Mouse (Mus musculus) liver, postnatal 0 days (tissue): Measurements from ENCODE around the gene Tmem50a. TPM values are rescaled to one million over a fixed set of nuclear protein-coding genes. Genes with fewer than 3 reads are reported as not detected.

Experiments
- ATAC-seq: fragments of 200-750 bp; cut with Nextera tagmentation; 2 replicates; pipeline ENCODE4 v1.8.0; 2017; ENCODE audit warnings: mild to moderate bottlenecking, moderate library complexity
- DNase-seq: peaks from one replicate; pipeline ENCODE4 v3.0.0-alpha.2; 2016
- H3K27ac ChIP-seq: fragments of 300-500 bp; sonication (generic); 2 replicates; pipeline ENCODE4 v1.5.1; 2014; ENCODE audit warnings: antibody characterized with exemption, moderate library complexity, mild to moderate bottlenecking, low read depth
- H3K27me3 ChIP-seq: fragments of 300-500 bp; sonication (generic); 2 replicates; pipeline ENCODE4 v1.6.1; 2014; ENCODE audit warnings: low read length, control low read depth, mixed read lengths; ENCODE audit not compliant: insufficient read depth
- H3K36me3 ChIP-seq: fragments of 300-500 bp; sonication (generic); replicated peaks from 2 replicates; pipeline ENCODE4 v1.6.1; 2014; ENCODE audit warnings: mild to moderate bottlenecking, control low read depth, low read length, moderate library complexity, mixed read lengths; ENCODE audit not compliant: insufficient read depth
- H3K4me1 ChIP-seq: fragments of 300-500 bp; sonication (generic); 2 replicates; pipeline ENCODE4 v1.6.1; 2014; ENCODE audit warnings: antibody characterized with exemption, mild to moderate bottlenecking, control low read depth; ENCODE audit not compliant: insufficient read depth
- H3K4me2 ChIP-seq: fragments of 300-500 bp; sonication (generic); 2 replicates; pipeline ENCODE4 v1.6.1; 2014; ENCODE audit warnings: low read depth, mild to moderate bottlenecking, low read length, moderate library complexity, mixed read lengths
- H3K4me3 ChIP-seq: fragments of 300-500 bp; sonication (generic); 2 replicates; pipeline ENCODE4 v1.5.1; 2014; ENCODE audit warnings: low read depth, low read length
- H3K9ac ChIP-seq: fragments of 300-500 bp; sonication (generic); replicated peaks from 2 replicates; pipeline ENCODE4 v1.6.1; 2014; ENCODE audit warnings: mild to moderate bottlenecking, moderate library complexity
- H3K9me3 ChIP-seq: fragments of 300-500 bp; sonication (generic); 2 replicates; pipeline ENCODE4 v1.6.1; 2016; ENCODE audit warnings: mild to moderate bottlenecking, control low read depth, low read length, mixed read lengths
- CTCF ChIP-seq: sonication (generic); IDR thresholded peaks from 2 replicates; pipeline ENCODE4 v1.5.1; 2016; ENCODE audit warnings: antibody characterized with exemption, low read depth
- EP300 ChIP-seq: IDR thresholded peaks from 2 replicates; pipeline ENCODE4 v1.6.1; 2016; ENCODE audit warnings: antibody characterized with exemption, low read depth, mild to moderate bottlenecking
- whole genome bisulfite sequencing: fragments of 180-500 bp; shearing (Covaris S2); extraction: QIAGEN DNeasy Blood & Tissue Kit; methylation state at CpG from one replicate; pipeline ENCODE4 v1.1.7; 2014; ENCODE audit not compliant: insufficient replicate concordance; 5-methylcytosine and 5-hydroxymethylcytosine counted together
- polyA plus RNA-seq: library from polyadenylated mRNA; unstranded; fragments of >200 nt; fragmentation: Nextera tagmentation; extraction: Ambion mirVana; gene quantifications from 2 replicates; pipeline ENCODE4 v1.2.1, GENCODE M21; 2015

Gene Tmem50a
- polyA plus RNA-seq, 1 experiment from 2014 or later, result 88.5 TPM

GRCm38 (mm10) chr4:134892096-134892495 is 22.7 kb downstream of the Tmem50a start:
- DNase-seq (no peak), ATAC-seq (no peak)
- Histone ChIP-seq H3K9ac (no peak overlapping the region), H3K4me2 (no peak overlapping the region), H3K27ac (no peak overlapping the region), H3K4me1 (no peaks in the 10 kb centered on the region), H3K9me3 (no peaks in the 10 kb centered on the region), H3K4me3 (no peak overlapping the region), H3K27me3 (no peaks in the 10 kb centered on the region), H3K36me3 (peaks cover 73% of the 10 kb centered on the region)
- WGBS, result 74% methylated on average over 6 of the region's 6 CpGs
- TF ChIP-seq EP300, result no peak
- peak; percentile 15; the same call in 1 of the 2 replicates for TF ChIP-seq CTCF

DNA sequence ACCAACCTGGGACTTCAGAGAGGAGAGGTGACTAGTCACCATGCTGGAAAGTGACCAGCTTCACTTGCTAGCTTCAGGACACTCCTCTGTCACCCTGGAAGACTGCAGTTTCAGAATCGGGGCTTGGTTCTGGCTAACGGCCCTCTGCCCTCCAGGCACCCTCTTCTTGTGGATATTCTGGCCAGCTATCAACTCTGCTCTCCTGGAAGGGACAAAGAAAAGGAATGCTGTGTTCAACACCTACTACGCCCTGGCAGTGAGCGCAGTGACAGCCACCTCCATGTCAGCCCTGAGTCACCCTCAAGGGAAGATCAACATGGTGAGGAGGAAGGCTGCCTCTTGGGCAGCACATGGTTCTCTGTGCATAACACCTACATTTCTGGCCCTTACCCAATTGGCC is 30.5 kb downstream of the Tmem50a start:
- 88% methylated on average over 4 of the region's 4 CpGs for WGBS
- Histone ChIP-seq H3K4me3 (no peak overlapping the region), H3K4me2 (no peak overlapping the region), H3K9me3 (no peaks in the 10 kb centered on the region), H3K27me3 (no peaks in the 10 kb centered on the region), H3K27ac (no peak overlapping the region), H3K4me1 (peaks cover 4% of the 10 kb centered on the region; the same call in 1 of the 2 replicates), H3K9ac (no peak overlapping the region), H3K36me3 (peaks cover 48% of the 10 kb centered on the region)
- no peak for ATAC-seq
- TF ChIP-seq CTCF (no peak), EP300 (no peak)
- no peak for DNase-seq

DNA sequence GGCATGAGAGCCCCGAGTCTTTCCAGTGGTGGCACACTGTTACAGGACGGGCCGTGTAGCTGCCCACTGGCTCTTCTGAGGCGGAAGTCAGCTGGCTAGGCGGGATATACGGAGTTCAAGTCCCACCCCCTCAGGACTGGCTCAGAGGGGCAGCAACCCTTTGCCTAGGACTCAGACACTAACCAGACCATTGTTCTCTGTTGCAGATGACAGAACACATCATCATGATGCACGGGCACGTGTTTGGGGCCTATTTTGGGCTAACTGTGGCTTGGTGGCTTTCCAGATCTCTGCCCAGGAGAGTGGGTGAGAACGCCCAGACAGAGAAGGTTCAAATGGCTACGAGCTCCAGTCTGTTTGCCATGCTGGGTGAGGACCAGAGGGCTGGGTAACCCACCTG is 31.0 kb downstream of the Tmem50a start:
- ATAC-seq, result no peak
- 80% methylated on average over 10 of the region's 10 CpGs for WGBS

DNA sequence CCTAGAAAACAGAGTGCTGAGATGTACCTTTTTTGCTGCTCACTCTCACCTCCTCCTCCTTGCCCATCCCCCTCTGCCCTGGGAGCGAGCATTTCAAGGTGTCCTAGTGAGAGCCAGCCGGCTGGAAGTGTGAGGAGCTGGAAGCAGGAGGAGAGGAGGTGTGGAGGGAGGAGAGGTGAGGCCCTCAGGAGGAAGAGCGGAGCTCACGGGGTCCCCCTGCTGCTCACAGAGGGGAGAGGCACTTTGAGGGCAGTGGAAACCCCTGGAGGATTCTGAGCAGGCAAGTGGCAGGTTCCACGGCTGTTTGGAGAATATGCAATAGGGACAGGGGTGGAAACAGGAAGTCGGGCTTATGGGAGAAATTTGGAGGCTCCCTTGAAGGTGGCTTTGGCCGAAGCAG is 31.6 kb downstream of the Tmem50a start:
- Histone ChIP-seq H3K27me3 (no peaks in the 10 kb centered on the region), H3K9ac (no peak overlapping the region), H3K4me1 (peaks cover 4% of the 10 kb centered on the region; the same call in 1 of the 2 replicates), H3K4me3 (no peak overlapping the region), H3K9me3 (no peaks in the 10 kb centered on the region), H3K27ac (no peak overlapping the region), H3K4me2 (no peak overlapping the region), H3K36me3 (peaks cover 47% of the 10 kb centered on the region)
- DNase-seq, result peak; percentile 74
- TF ChIP-seq EP300, result no peak
- peak; percentile 85 for TF ChIP-seq CTCF
- 34% methylated on average over 7 of the region's 7 CpGs for WGBS
- ATAC-seq, result peak; percentile 44; the same call in 1 of the 2 replicates

More for the DNA sequence above, 31.0 kb downstream of the Tmem50a start:
- Histone ChIP-seq H3K9me3 (no peaks in the 10 kb centered on the region), H3K4me3 (no peak overlapping the region), H3K36me3 (peaks cover 47% of the 10 kb centered on the region), H3K9ac (no peak overlapping the region), H3K27me3 (no peaks in the 10 kb centered on the region), H3K27ac (no peak overlapping the region), H3K4me1 (peaks cover 4% of the 10 kb centered on the region; the same call in 1 of the 2 replicates), H3K4me2 (no peak overlapping the region)
- TF ChIP-seq CTCF (no peak), EP300 (no peak)
- DNase-seq, result no peak

GRCm38 (mm10) chr4:134880041-134880440 is 34.8 kb downstream of the Tmem50a start:
- Histone ChIP-seq H3K4me2 (peak overlapping the region; percentile 64), H3K4me3 (no peak overlapping the region)
- ATAC-seq, result no peak

GRCm38 (mm10) chr4:134879410-134879981 is 35.3 kb downstream of the Tmem50a start:
- no peak overlapping the region for H3K27ac ChIP-seq
- ATAC-seq, result peak; percentile 54

More at GRCm38 (mm10) chr4:134880041-134880440, 34.8 kb downstream of the Tmem50a start:
- no peak overlapping the region for H3K9ac ChIP-seq
- peak; percentile 52 for DNase-seq
- peaks cover 4% of the 10 kb centered on the region; the same call in 1 of the 2 replicates for H3K4me1 ChIP-seq
- TF ChIP-seq EP300 (no peak), CTCF (peak; percentile 63)
- 49% methylated on average over 6 of the region's 6 CpGs for WGBS
- no peaks in the 10 kb centered on the region for H3K9me3 ChIP-seq
- H3K27ac ChIP-seq, result no peak overlapping the region
- no peaks in the 10 kb centered on the region for H3K27me3 ChIP-seq
- H3K36me3 ChIP-seq, result peaks cover 43% of the 10 kb centered on the region

More at GRCm38 (mm10) chr4:134879410-134879981, 35.3 kb downstream of the Tmem50a start:
- Histone ChIP-seq H3K9ac (0 out of 2 replicates have a peak overlapping the region, but pooled peaks have one; percentile 26), H3K27me3 (no peaks in the 10 kb centered on the region), H3K4me2 (peak overlapping the region; percentile 64), H3K36me3 (peaks cover 37% of the 10 kb centered on the region), H3K4me3 (no peak overlapping the region), H3K9me3 (no peaks in the 10 kb centered on the region), H3K4me1 (peaks cover 4% of the 10 kb centered on the region; the same call in 1 of the 2 replicates)
- whole genome bisulfite sequencing, result 9% methylated on average over 17 of the region's 17 CpGs
- peak; percentile 82 for DNase-seq
- TF ChIP-seq CTCF, result peak; percentile 90
- TF ChIP-seq EP300, result no peak
